Mouse (Mus musculus) urinary bladder, postnatal 14 days (tissue): Measurements from ENCODE around the gene Pdss2.

Source experiments
- DNase-seq: peaks from one replicate; pipeline ENCODE4 v3.0.0; 2021; ENCODE audit warnings: low spot score

Pdss2 gene

GRCm38 (mm10) chr10:43312211-43312610, 90.9 kb downstream of the Pdss2 start:
- DNase-seq, result no peak

- DNase-seq, result no peak
Observed at GRCm38 (mm10) chr10:43312658-43313417, 91.6 kb downstream of the Pdss2 start.

- DNase-seq, result no peak
Observed at GRCm38 (mm10) chr10:43315228-43315627, 93.9 kb downstream of the Pdss2 start.

GRCm38 (mm10) chr10:43317327-43317951, 96.2 kb downstream of the Pdss2 start:
- no peak for DNase-seq

GRCm38 (mm10) chr10:43321019-43321418, 99.7 kb downstream of the Pdss2 start:
- no peak for DNase-seq

- no peak for DNase-seq
Observed at GRCm38 (mm10) chr10:43322446-43323178, 101.3 kb downstream of the Pdss2 start.

- no peak for DNase-seq
Observed at GRCm38 (mm10) chr10:43323386-43323785, 102.1 kb downstream of the Pdss2 start.

GRCm38 (mm10) chr10:43329813-43330212, 108.5 kb downstream of the Pdss2 start:
- DNase-seq, result no peak

GRCm38 (mm10) chr10:43330691-43331090, 109.4 kb downstream of the Pdss2 start:
- DNase-seq, result no peak

- DNase-seq, result no peak
Observed at GRCm38 (mm10) chr10:43331931-43332701, 110.8 kb downstream of the Pdss2 start.

GRCm38 (mm10) chr10:43335874-43336273, 114.6 kb downstream of the Pdss2 start:
- DNase-seq, result no peak

- DNase-seq, result no peak
Observed at GRCm38 (mm10) chr10:43337110-43337509, 115.8 kb downstream of the Pdss2 start.

GRCm38 (mm10) chr10:43339811-43340210, 118.5 kb downstream of the Pdss2 start:
- DNase-seq, result no peak

GRCm38 (mm10) chr10:43349718-43350117, 128.4 kb downstream of the Pdss2 start:
- DNase-seq, result no peak

- DNase-seq, result no peak
Observed at GRCm38 (mm10) chr10:43357884-43358283, 136.6 kb downstream of the Pdss2 start.

GRCm38 (mm10) chr10:43362947-43363346, 141.7 kb downstream of the Pdss2 start:
- no peak for DNase-seq

- DNase-seq, result no peak
Observed at GRCm38 (mm10) chr10:43363431-43363851, 142.2 kb downstream of the Pdss2 start.

- DNase-seq, result no peak
Observed at GRCm38 (mm10) chr10:43365909-43366308, 144.6 kb downstream of the Pdss2 start.

- no peak for DNase-seq
Observed at GRCm38 (mm10) chr10:43368611-43369010, 147.3 kb downstream of the Pdss2 start.

GRCm38 (mm10) chr10:43372315-43372714, 151.0 kb downstream of the Pdss2 start:
- DNase-seq, result no peak

GRCm38 (mm10) chr10:43373035-43373434, 151.7 kb downstream of the Pdss2 start:
- no peak for DNase-seq

- DNase-seq, result no peak
Observed at GRCm38 (mm10) chr10:43373666-43374065, 152.4 kb downstream of the Pdss2 start.
